Mouse (Mus musculus): ENCODE data around the gene Wdr61. TPM values are rescaled to one million over a fixed set of nuclear protein-coding genes. Genes with fewer than 3 reads are reported as not detected.
"Not testable (repeated sequence)": the region's sequence is repeated elsewhere in the genome, so short reads cannot be mapped to it uniquely, and the experiment has no call there.

The Wdr61 gene
- total RNA-seq, 2 experiments from 2014 or later = 18.0 to 19.1 TPM

- no peak for DNase-seq
Measured at GRCm38 (mm10) chr9:54732122-54732521, 2.2 kb downstream of the Wdr61 start.

GRCm38 (mm10) chr9:54726315-54726714 is 8.0 kb downstream of the Wdr61 start:
- DNase-seq = no peak

- DNase-seq = no peak
Measured at GRCm38 (mm10) chr9:54722596-54722995, 11.7 kb downstream of the Wdr61 start.

- no peak for DNase-seq
Measured at GRCm38 (mm10) chr9:54722156-54722555, 12.2 kb downstream of the Wdr61 start.

GRCm38 (mm10) chr9:54717527-54717926 is 16.8 kb downstream of the Wdr61 start:
- DNase-seq = no peak

GRCm38 (mm10) chr9:54715776-54716175 is 18.5 kb downstream of the Wdr61 start:
- DNase-seq = no peak

GRCm38 (mm10) chr9:54708085-54708484 is 26.2 kb downstream of the Wdr61 start:
- DNase-seq = no peak

- no peak for DNase-seq
Measured at GRCm38 (mm10) chr9:54707288-54707999, 26.9 kb downstream of the Wdr61 start.

GRCm38 (mm10) chr9:54705561-54705960 is 28.8 kb downstream of the Wdr61 start:
- no peak for DNase-seq

GRCm38 (mm10) chr9:54704361-54704760 is 30.0 kb downstream of the Wdr61 start:
- no peak for DNase-seq

GRCm38 (mm10) chr9:54702581-54702980 is 31.7 kb downstream of the Wdr61 start:
- DNase-seq = no peak

GRCm38 (mm10) chr9:54700746-54701145 is 33.6 kb downstream of the Wdr61 start:
- no peak for DNase-seq

- no peak for DNase-seq
Measured at GRCm38 (mm10) chr9:54700174-54700475, 34.2 kb downstream of the Wdr61 start.

GRCm38 (mm10) chr9:54699345-54700173 is 34.8 kb downstream of the Wdr61 start:
- DNase-seq = peak; percentile 81

- DNase-seq = no peak
Measured at GRCm38 (mm10) chr9:54699087-54699344, 35.3 kb downstream of the Wdr61 start.

- no peak for DNase-seq
Measured at GRCm38 (mm10) chr9:54698318-54699086, 35.8 kb downstream of the Wdr61 start, which contains the start of gene Dnaja4. Gene Dnaja4 (plus strand): TSS chr9:54698873.

- not testable (repeated sequence) for DNase-seq
Measured at GRCm38 (mm10) chr9:54691241-54691805, 43.0 kb downstream of the Wdr61 start.

GRCm38 (mm10) chr9:54690697-54691096 is 43.6 kb downstream of the Wdr61 start:
- DNase-seq = not testable (repeated sequence)

GRCm38 (mm10) chr9:54689446-54689845 is 44.9 kb downstream of the Wdr61 start:
- no peak for DNase-seq

GRCm38 (mm10) chr9:54687246-54688236 is 46.8 kb downstream of the Wdr61 start:
- DNase-seq = no peak

- no peak for DNase-seq
Measured at GRCm38 (mm10) chr9:54683814-54684605, 50.3 kb downstream of the Wdr61 start.

Data from gastrocnemius, postnatal 25 days (tissue).